Mouse (Mus musculus) spleen, adult 2 months (tissue): ENCODE data around the gene Rbms2.

ENCODE experiments used
- CTCF ChIP-seq: fragments of 200-500 bp; IDR thresholded peaks from 2 replicates; pipeline ENCODE4 v1.5.1; 2011; ENCODE audit warnings: mild to moderate bottlenecking, inconsistent platforms; ENCODE audit not compliant: insufficient read depth, insufficient read length, insufficient replicate concordance; ENCODE audit errors: extremely low read depth
- POLR2A ChIP-seq: fragments of 200-500 bp; IDR thresholded peaks from 2 replicates; pipeline ENCODE4 v1.6.1; 2011; ENCODE audit warnings: low read depth, low read length, inconsistent platforms

GRCm38 (mm10) chr10:128081807-128082476 lies 98.2 kb downstream of the Rbms2 start:
- TF ChIP-seq POLR2A (no peak), CTCF (no peak)
